Mouse (Mus musculus) testis, adult 2 months (tissue): ENCODE data around the gene Gcnt2.

Experiments
- CTCF ChIP-seq: fragments of 200-500 bp; IDR thresholded peaks from 2 replicates; pipeline ENCODE4 v1.5.1; 2012; ENCODE audit warnings: low read depth, mild to moderate bottlenecking, inconsistent platforms, low read length, moderate library complexity; ENCODE audit not compliant: control insufficient read depth, insufficient read depth, insufficient replicate concordance
- POLR2A ChIP-seq: fragments of 200-500 bp; IDR thresholded peaks from 2 replicates; pipeline ENCODE4 v1.6.1; 2012; ENCODE audit warnings: low read depth, mild to moderate bottlenecking, inconsistent platforms, low read length, moderate library complexity; ENCODE audit not compliant: control insufficient read depth

GRCm38 (mm10) chr13:40854451-40855058, 5.0 kb upstream of the Gcnt2 start:
- TF ChIP-seq POLR2A (no peak), CTCF (no peak)
